Mouse (Mus musculus): ENCODE data around the gene Gm266. TPM values are rescaled to one million over a fixed set of nuclear protein-coding genes. Genes with fewer than 3 reads are reported as not detected.
A peak's percentile ranks its signal among the peaks of the same experiment; 100 is the strongest.

Gene Gm266
- total and polyA plus RNA-seq, 3 experiments: not detected

DNA sequence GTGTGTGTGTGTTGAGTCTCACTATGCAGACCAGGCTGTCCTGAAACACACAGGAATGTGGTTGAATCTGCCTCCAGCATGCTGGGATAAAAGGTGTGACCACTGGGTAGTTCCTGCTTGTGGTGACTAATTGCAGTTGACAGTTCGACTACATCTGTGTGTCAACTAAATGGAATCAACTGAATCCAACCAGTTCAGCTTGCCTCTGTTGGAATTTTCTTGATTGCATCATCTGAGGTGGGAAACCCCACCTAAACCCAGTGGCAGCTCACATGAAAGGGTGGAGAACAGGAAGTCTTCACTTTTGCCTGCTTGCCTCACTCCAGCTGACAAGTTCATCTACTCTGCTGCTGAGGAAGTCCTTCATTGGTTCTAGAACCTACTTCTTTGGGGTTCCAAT lies 14.5 kb downstream of the Gm266 start:
- peaks cover 14% of the 10 kb centered on the region for H3K27me3 ChIP-seq (replicated peaks)
- H3K4me2 ChIP-seq (ENCODE audit: insufficient read depth, low read depth, poor library complexity, severe bottlenecking): no peak overlapping the region
- H3K36me3 ChIP-seq (replicated peaks in 1 of 2; ENCODE audit: control insufficient read depth in 1 of 2, insufficient read depth in 1 of 2, low read length in 1 of 2): no peaks in the 10 kb centered on the region
- H3K4me1 ChIP-seq (ENCODE audit: control insufficient read depth in 1 of 2, insufficient read depth in 2 of 2): peaks cover 11 to 21% of the 10 kb centered on the region in 2 experiments
- no peak for DNase-seq (ENCODE audit: extremely low read depth)
- no peak overlapping the region for H3K27ac ChIP-seq (ENCODE audit: insufficient read depth, low read depth)
- H3K9me3 ChIP-seq (replicated peaks; ENCODE audit: low read length): no peaks in the 10 kb centered on the region
- in situ Hi-C loops (cut with MboI; ENCODE audit: low pct_ligation_motif_present, low pct_unique_long_range_greater_than_20kb, low sequenced_read_pairs): no loop called here
- TF ChIP-seq TCF12 (IDR thresholded peaks at IDR 0.05; ENCODE audit: low read depth, low read length) (no peak), POLR2A (IDR thresholded peaks at IDR 0.05; ENCODE audit: low read depth, low read length) (no peak), CTCF (conservative IDR thresholded peaks at IDR 0.05 in 1 of 2, IDR thresholded peaks at IDR 0.05 in 1 of 2; ENCODE audit: low read depth in 2 of 2, low read length in 2 of 2) (no peak), KAT2A (IDR thresholded peaks at IDR 0.05; ENCODE audit: insufficient replicate concordance, low read length) (no peak), MEF2A (IDR thresholded peaks at IDR 0.05; ENCODE audit: borderline replicate concordance, low read depth, low read length) (no peak), E2F4 (IDR thresholded peaks at IDR 0.05; ENCODE audit: insufficient replicate concordance, low read depth, low read length) (no peak), ZNF384 (IDR thresholded peaks at IDR 0.05; ENCODE audit: low read depth, low read length) (no peak), USF1 (IDR thresholded peaks at IDR 0.05; ENCODE audit: low read depth, low read length) (no peak), IRF4 (IDR thresholded peaks at IDR 0.05; ENCODE audit: low read depth, low read length) (no peak), JUN (IDR thresholded peaks at IDR 0.05; ENCODE audit: insufficient read depth, low read depth, low read length) (no peak), USF2 (conservative IDR thresholded peaks at IDR 0.05; ENCODE audit: low read depth, low read length) (no peak), SMC3 (IDR thresholded peaks at IDR 0.05; ENCODE audit: low read depth, low read length) (no peak), CHD1 (IDR thresholded peaks at IDR 0.05; ENCODE audit: low read depth, low read length) (no peak), BHLHE40 (IDR thresholded peaks at IDR 0.05; ENCODE audit: low read depth, low read length) (no peak), MXI1 (IDR thresholded peaks at IDR 0.05; ENCODE audit: low read depth, low read length) (no peak)
- H3K9ac ChIP-seq (ENCODE audit: insufficient read depth, low read depth): no peak overlapping the region
- no peak overlapping the region for H3K4me3 ChIP-seq (replicated peaks in 1 of 3; ENCODE audit: low read depth in 2 of 3, low read length in 2 of 3, poor library complexity in 1 of 3)
- dilution Hi-C loops (cut with MboI; ENCODE audit: extremely low pct_ligation_motif_present, extremely low pct_unique_long_range_greater_than_20kb, low sequenced_read_pairs): no loop called here
- no peaks in the 10 kb centered on the region for H3K79me2 ChIP-seq (replicated peaks; ENCODE audit: control insufficient read depth, extremely low read depth, insufficient read depth, poor library complexity, severe bottlenecking)

DNA sequence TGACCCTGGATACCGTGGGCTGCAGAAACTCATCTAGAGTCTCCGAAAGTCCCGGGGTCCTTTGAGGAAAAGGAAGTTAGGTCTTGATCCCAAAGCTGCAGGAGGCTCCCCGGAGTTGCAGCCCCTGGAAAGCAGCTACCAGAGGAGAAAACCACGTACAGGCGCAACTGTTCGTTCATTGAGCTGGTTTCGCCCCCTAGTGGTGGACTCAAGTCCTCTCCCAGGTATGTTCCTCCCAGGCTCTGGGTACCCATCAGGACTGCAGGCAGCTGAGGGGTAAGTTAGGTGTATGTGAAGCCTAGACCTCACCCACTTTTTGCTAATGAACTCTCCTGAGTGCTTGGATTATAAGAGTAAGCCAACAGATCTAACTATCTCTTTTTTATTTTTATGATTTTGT lies 16.1 kb downstream of the Gm266 start:
- no peaks in the 10 kb centered on the region for H3K36me3 ChIP-seq (replicated peaks in 1 of 2; ENCODE audit: control insufficient read depth in 1 of 2, insufficient read depth in 1 of 2, low read length in 1 of 2)
- TF ChIP-seq RCOR1 (conservative IDR thresholded peaks at IDR 0.05; ENCODE audit: low read depth, low read length) (no peak), SMC3 (IDR thresholded peaks at IDR 0.05; ENCODE audit: low read depth, low read length) (peak; percentile 85), RAD21 (IDR thresholded peaks at IDR 0.05; ENCODE audit: low read depth, low read length) (peak; percentile 77), CTCF (conservative IDR thresholded peaks at IDR 0.05 in 1 of 2, IDR thresholded peaks at IDR 0.05 in 1 of 2; ENCODE audit: low read depth in 2 of 2, low read length in 2 of 2) (peak; percentile 71 to 91)
- in situ Hi-C loops (cut with MboI; ENCODE audit: low pct_ligation_motif_present, low pct_unique_long_range_greater_than_20kb, low sequenced_read_pairs): no loop called here

More for the DNA sequence above, 16.1 kb downstream of the Gm266 start:
- dilution Hi-C loops (cut with MboI; ENCODE audit: extremely low pct_ligation_motif_present, extremely low pct_unique_long_range_greater_than_20kb, low sequenced_read_pairs): no loop called here
- Histone ChIP-seq H3K9ac (ENCODE audit: insufficient read depth, low read depth) (no peak overlapping the region), H3K4me1 (ENCODE audit: control insufficient read depth in 1 of 2, insufficient read depth in 2 of 2) (peaks cover 11 to 21% of the 10 kb centered on the region in 2 experiments), H3K9me3 (replicated peaks; ENCODE audit: low read length) (no peaks in the 10 kb centered on the region), H3K4me2 (ENCODE audit: insufficient read depth, low read depth, poor library complexity, severe bottlenecking) (no peak overlapping the region), H3K4me3 (replicated peaks in 1 of 3; ENCODE audit: low read depth in 2 of 3, low read length in 2 of 3, poor library complexity in 1 of 3) (no peak overlapping the region), H3K79me2 (replicated peaks; ENCODE audit: control insufficient read depth, extremely low read depth, insufficient read depth, poor library complexity, severe bottlenecking) (no peaks in the 10 kb centered on the region), H3K27ac (ENCODE audit: insufficient read depth, low read depth) (no peak overlapping the region), H3K27me3 (replicated peaks) (peaks cover 23% of the 10 kb centered on the region)
- DNase-seq (ENCODE audit: extremely low read depth): peak; percentile 76
